Mouse (Mus musculus) retina, postnatal 7 days (tissue): ENCODE measurements around the gene Hydin.
"Not testable (repeated sequence)": the region's sequence is repeated elsewhere in the genome, so short reads cannot be mapped to it uniquely, and the experiment has no call there.

ENCODE experiments used
- DNase-seq: peaks from one replicate; pipeline ENCODE4 v3.0.0-alpha.2; 2012; ENCODE audit warnings: low read depth, low spot score

Gene Hydin

DNA sequence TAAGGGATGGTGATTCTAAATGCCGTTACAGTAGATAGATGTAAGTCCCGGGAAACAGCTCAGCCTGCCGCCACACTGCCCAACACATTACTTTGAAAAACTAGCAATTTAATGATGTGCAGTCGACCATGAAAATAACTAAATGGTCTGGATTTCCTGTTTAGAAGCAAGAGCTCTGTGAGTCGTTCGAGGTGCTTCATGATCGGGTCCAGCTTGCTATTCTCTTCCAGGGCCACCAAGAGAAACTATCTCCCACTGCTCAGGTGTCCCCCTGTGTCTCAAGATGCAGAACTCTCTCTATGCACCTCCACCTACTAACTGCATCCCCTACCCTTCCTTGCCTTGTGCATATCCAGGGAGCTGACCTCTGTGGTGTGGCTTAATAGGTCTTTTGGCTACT is 66.6 kb downstream of the Hydin start:
- no peak for DNase-seq

- DNase-seq, result no peak
Observed at GRCm38 (mm10) chr8:110339447-110339846, 72.7 kb downstream of the Hydin start.

DNA sequence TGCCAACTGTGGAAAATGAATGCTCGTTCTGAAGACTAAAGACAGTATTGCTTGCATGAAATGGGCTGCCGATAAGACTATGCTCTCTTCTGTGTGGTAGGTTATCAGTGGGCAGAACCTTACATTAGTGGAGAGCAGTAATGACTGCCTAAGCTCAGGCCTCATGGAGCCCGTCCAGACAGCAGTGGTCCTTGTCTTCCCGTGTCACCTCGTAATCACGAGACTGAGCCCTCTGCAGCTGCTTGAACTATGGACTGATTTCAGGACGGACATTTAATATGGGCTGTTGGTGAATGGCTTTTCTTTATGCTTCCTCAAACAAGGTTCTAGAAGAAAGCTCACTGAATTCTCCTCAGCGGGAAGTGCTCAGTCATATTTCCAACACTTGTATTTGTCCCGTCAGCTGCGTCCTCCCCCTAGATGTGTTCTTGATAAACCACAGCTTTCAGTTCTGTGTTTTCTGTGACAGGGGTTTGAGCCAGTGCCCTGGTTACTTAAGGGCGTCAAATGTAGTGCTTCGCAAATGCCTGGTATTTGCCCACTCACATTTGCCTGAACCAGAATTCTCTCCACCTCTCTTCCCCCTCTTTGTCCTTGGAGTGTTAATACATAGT is 73.4 kb downstream of the Hydin start:
- no peak for DNase-seq

- no peak for DNase-seq
Observed at GRCm38 (mm10) chr8:110345697-110346394, 79.1 kb downstream of the Hydin start.

DNA sequence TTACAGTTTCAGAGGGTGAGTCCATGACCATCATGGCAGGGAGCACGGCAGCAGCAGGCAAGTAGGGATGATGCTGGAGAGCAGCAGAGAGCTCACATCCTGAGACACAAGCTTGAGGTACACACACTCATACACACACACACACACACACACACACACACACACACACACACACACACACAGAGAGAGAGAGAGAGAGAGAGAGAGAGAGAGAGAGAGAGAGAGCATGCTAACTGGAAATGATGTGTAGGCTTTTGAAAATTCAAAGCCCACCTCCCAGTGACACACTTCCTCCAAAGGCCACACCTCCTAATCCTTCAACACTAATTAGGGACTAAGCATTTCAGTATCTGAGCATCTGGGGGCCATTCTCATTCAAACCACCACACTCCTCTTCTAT is 80.1 kb downstream of the Hydin start:
- no peak for DNase-seq

GRCm38 (mm10) chr8:110350725-110351124 is 83.9 kb downstream of the Hydin start:
- DNase-seq, result no peak

DNA sequence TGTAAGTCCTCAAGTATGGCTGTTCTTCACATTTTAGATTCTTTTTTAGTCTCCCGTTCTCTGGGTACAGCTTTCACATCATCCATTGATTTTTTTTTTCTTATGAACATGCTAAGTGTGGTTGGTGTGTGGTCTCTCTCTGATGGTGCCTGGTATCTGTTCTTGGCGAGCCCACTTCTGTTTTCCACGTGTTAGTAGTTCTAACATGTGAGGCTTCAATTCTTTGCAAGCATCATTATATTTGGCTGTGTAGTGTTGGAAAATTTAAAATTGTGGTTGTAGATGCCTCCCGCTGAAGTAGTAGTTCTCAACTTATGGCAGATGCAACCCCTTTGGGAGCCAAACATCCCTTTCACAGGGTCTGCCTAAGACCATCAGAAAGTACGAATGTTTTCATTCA is 85.1 kb downstream of the Hydin start:
- no peak for DNase-seq

DNA sequence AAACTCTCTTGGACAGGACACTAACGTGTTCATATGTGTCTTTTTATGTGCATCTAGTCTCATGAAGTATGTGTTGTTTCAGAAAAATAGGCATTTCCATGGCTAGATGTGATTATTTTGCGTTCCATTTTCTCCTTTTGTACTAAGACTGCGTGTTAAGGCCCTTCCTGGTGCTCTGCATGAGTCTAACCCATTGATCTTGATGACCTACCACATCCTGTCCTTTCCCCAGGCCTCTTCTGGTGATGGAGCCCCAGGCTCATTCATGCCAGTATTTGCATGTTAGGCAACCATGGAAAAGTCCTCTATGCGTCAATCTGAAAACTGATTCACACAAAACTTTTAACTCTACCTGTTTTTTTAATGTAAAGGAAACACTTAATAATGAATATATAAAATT is 96.2 kb downstream of the Hydin start:
- no peak for DNase-seq

GRCm38 (mm10) chr8:110372836-110373235 is 106.1 kb downstream of the Hydin start:
- DNase-seq, result no peak

DNA sequence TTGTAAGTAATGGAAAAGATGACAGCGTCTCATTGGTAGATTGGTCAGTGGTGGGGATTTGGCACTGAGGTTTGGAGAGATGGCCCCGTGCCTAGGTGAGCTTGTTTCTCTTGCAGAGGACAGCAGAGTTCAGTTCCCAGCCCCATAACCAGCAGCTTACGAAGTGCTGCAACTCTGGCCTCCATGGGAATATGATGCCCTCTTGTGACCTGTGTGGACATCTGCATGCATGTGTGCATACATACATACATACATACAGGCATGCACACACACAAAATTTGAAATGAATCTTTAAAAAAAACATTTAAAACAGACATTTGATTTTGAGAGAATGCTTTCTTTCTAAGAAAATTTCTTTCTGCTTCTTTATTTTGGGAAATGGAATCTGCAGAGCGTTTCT is 106.9 kb downstream of the Hydin start:
- DNase-seq, result no peak

- DNase-seq, result no peak
Observed at GRCm38 (mm10) chr8:110382751-110383150, 116.0 kb downstream of the Hydin start.

DNA sequence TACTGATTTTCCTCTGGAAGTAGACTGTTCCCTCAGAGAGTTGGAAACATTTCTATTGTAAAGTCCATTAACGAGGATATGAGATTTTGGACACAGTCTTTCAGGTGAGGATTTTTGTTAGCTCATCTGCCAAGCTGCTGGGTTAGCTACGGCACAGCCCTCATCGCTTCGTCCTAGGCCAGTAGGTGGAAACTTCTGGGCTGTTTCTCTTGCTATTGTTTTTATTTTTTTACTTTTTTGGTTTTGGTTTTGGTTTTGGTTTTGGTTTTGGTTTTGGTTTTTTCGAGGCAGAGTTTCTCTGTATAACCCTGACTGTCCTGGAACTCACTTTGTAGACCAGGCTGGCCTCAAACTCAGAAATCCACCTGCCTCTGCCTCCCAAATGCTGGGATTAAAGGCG is 117.9 kb downstream of the Hydin start:
- DNase-seq, result not testable (repeated sequence)

- no peak for DNase-seq
Observed at GRCm38 (mm10) chr8:110395656-110396055, 128.9 kb downstream of the Hydin start.

GRCm38 (mm10) chr8:110400536-110400935 is 133.8 kb downstream of the Hydin start:
- no peak for DNase-seq

- DNase-seq, result no peak
Observed at GRCm38 (mm10) chr8:110402311-110402710, 135.5 kb downstream of the Hydin start.

GRCm38 (mm10) chr8:110404516-110404915 is 137.7 kb downstream of the Hydin start:
- DNase-seq, result no peak

- DNase-seq, result no peak
Observed at GRCm38 (mm10) chr8:110415121-110415520, 148.3 kb downstream of the Hydin start.

- DNase-seq, result no peak
Observed at GRCm38 (mm10) chr8:110416931-110417330, 150.2 kb downstream of the Hydin start.

DNA sequence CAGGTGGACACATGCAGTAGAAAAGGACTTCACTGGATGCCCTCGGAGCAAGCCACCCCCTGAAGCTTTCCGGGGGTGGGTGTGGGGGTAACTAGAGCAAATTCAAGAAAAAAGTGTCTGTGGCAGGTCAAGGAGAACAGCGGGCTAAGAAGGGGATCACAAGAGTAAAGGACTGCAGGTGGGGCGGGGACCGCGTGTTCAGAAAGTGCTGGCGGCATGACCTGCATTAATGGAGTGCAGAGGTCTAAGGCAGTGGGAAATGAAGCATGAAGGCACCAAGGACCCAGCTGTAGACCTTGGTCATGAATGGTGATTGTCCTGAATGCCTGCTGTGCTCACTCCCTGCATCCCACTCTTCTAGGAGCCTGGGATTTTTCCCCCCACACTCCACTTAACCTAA is 151.0 kb downstream of the Hydin start:
- DNase-seq, result no peak

GRCm38 (mm10) chr8:110419711-110420110 is 152.9 kb downstream of the Hydin start:
- no peak for DNase-seq

GRCm38 (mm10) chr8:110420221-110420620 is 153.4 kb downstream of the Hydin start:
- no peak for DNase-seq

- DNase-seq, result no peak
Observed at GRCm38 (mm10) chr8:110424146-110424545, 157.4 kb downstream of the Hydin start.

GRCm38 (mm10) chr8:110431340-110431739 is 164.6 kb downstream of the Hydin start:
- no peak for DNase-seq

DNA sequence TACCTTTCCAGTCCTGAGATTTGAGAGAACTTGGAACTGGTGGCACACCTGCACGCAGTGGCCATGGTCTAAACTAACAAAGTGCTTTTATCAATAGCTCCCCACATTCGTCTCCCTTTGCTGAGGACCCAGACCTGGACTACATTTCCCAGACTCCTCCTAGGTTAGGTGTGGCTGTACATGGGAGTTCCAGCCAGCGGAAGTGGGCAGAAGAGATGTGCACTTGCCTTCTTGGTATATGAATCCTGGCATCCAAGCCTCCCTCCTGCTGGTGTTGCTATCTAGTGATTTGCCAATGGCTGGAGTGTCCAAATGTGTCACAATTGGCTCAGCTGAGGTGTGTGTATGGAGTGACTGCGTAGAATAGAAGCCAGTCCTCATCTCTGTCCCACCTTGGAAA is 173.8 kb downstream of the Hydin start:
- DNase-seq, result no peak
